Mouse (Mus musculus) midbrain, postnatal 0 days (tissue): ENCODE data around the gene Zfp708. TPM values are rescaled to one million over a fixed set of nuclear protein-coding genes. Genes with fewer than 3 reads are reported as not detected.
A peak's percentile ranks its signal among the peaks of the same experiment; 100 is the strongest.

ENCODE experiments used
- ATAC-seq: fragments of 200-750 bp; cut with Nextera tagmentation; 2 replicates; pipeline ENCODE4 v1.8.0; 2017; ENCODE audit warnings: moderate number of reproducible peaks, mild to moderate bottlenecking, moderate TSS enrichment, moderate library complexity; ENCODE audit not compliant: low FRiP score
- DNase-seq: peaks from one replicate; pipeline ENCODE4 v3.0.0-alpha.2; 2015; ENCODE audit warnings: low spot score
- H3K27ac ChIP-seq: fragments of 300-500 bp; sonication (generic); 2 replicates; pipeline ENCODE4 v1.5.1; 2014; ENCODE audit warnings: low read depth, mild to moderate bottlenecking, low read length, mixed read lengths
- H3K27me3 ChIP-seq: fragments of 300-500 bp; sonication (generic); 2 replicates; pipeline ENCODE4 v1.6.1; 2014; ENCODE audit warnings: low read length, control low read depth, mixed read lengths; ENCODE audit not compliant: insufficient read depth
- H3K36me3 ChIP-seq: fragments of 300-500 bp; sonication (generic); 2 replicates; pipeline ENCODE4 v1.6.1; 2014; ENCODE audit warnings: low read length, control low read depth, mixed read lengths; ENCODE audit not compliant: insufficient read depth
- H3K4me1 ChIP-seq: fragments of 300-500 bp; sonication (generic); 2 replicates; pipeline ENCODE4 v1.6.1; 2014; ENCODE audit warnings: mild to moderate bottlenecking, control low read depth, antibody characterized with exemption, low read length, mixed read lengths; ENCODE audit not compliant: insufficient read depth
- H3K4me2 ChIP-seq: fragments of 300-500 bp; sonication (generic); 2 replicates; pipeline ENCODE4 v1.6.1; 2014; ENCODE audit warnings: low read depth, mild to moderate bottlenecking, low read length, mixed read lengths; ENCODE audit not compliant: poor library complexity, severe bottlenecking
- H3K4me3 ChIP-seq: fragments of 300-500 bp; sonication (generic); 2 replicates; pipeline ENCODE4 v1.5.1; 2014; ENCODE audit warnings: low read depth, mild to moderate bottlenecking, low read length, moderate library complexity
- H3K9ac ChIP-seq: fragments of 300-500 bp; sonication (generic); replicated peaks from 2 replicates; pipeline ENCODE4 v1.6.1; 2014; ENCODE audit warnings: mild to moderate bottlenecking, low read length, moderate library complexity, mixed read lengths; ENCODE audit not compliant: poor library complexity, severe bottlenecking
- H3K9me3 ChIP-seq: fragments of 300-500 bp; sonication (generic); 2 replicates; pipeline ENCODE4 v1.6.1; 2016; ENCODE audit warnings: low read length, control low read depth
- CTCF ChIP-seq: IDR thresholded peaks from 2 replicates; pipeline ENCODE4 v1.5.1; 2016; ENCODE audit warnings: antibody characterized with exemption, mild to moderate bottlenecking
- WGBS: fragments of 180-500 bp; shearing (Covaris S2); extraction: QIAGEN DNeasy Blood & Tissue Kit; methylation state at CpG from one replicate; pipeline ENCODE4 v1.1.7; 2014; 5-methylcytosine and 5-hydroxymethylcytosine counted together
- polyA plus RNA-seq: library from polyadenylated mRNA; unstranded; fragments of >200 nt; fragmentation: Nextera tagmentation; extraction: Ambion mirVana; gene quantifications from 2 replicates; pipeline ENCODE4 v1.2.1, GENCODE M21; 2015
- total RNA-seq: library from RNA; depleted of rRNA; stranded (reverse); fragments of >200 nt; gene quantifications from 2 replicates; pipeline ENCODE4 v1.2.3, GENCODE M21; 2014

Gene Zfp708
- total and polyA plus RNA-seq, 2 experiments from 2014 or later, result 4.3 to 5.4 TPM

GRCm38 (mm10) chr13:67081946-67082345 is 15.8 kb downstream of the Zfp708 start:
- 75% methylated on average over 1 of the region's 1 CpGs for WGBS

GRCm38 (mm10) chr13:67081142-67081713 is 16.5 kb downstream of the Zfp708 start:
- Histone ChIP-seq H3K36me3 (0 out of 2 replicates have a peak, but pooled peaks cover 9% of the 10 kb centered on the region), H3K4me1 (no peaks in the 10 kb centered on the region), H3K9ac (peak overlapping the region; percentile 64), H3K9me3 (no peaks in the 10 kb centered on the region), H3K4me2 (peak overlapping the region; percentile 75), H3K4me3 (peak overlapping the region; percentile 71), H3K27ac (peak overlapping the region; percentile 77), H3K27me3 (no peaks in the 10 kb centered on the region)
- peak; percentile 90 for DNase-seq
- TF ChIP-seq CTCF, result no peak
- under 1% methylated on average over 24 of the region's 24 CpGs for WGBS
- ATAC-seq, result peak; percentile 97

More at GRCm38 (mm10) chr13:67081946-67082345, 15.8 kb downstream of the Zfp708 start:
- Histone ChIP-seq H3K4me3 (peak overlapping the region; percentile 71), H3K4me1 (no peaks in the 10 kb centered on the region), H3K9ac (peak overlapping the region; percentile 40; the same call in 1 of the 2 replicates), H3K4me2 (peak overlapping the region; percentile 75), H3K27me3 (no peaks in the 10 kb centered on the region), H3K9me3 (no peaks in the 10 kb centered on the region), H3K27ac (peak overlapping the region; percentile 77), H3K36me3 (0 out of 2 replicates have a peak, but pooled peaks cover 6% of the 10 kb centered on the region)
- DNase-seq (no peak), ATAC-seq (peak; percentile 18; the same call in 1 of the 2 replicates)
- no peak for TF ChIP-seq CTCF

- no peak overlapping the region for H3K27ac ChIP-seq
- ATAC-seq, result no peak
- H3K36me3 ChIP-seq, result peaks cover 26% of the 10 kb centered on the region
- no peak for TF ChIP-seq CTCF
- no peak overlapping the region for H3K9ac ChIP-seq
- no peak overlapping the region for H3K4me2 ChIP-seq
- H3K9me3 ChIP-seq, result 0 out of 2 replicates have a peak, but pooled peaks cover 5% of the 10 kb centered on the region
- H3K4me3 ChIP-seq, result no peak overlapping the region
- no peak for DNase-seq
- 96% methylated on average over 2 of the region's 2 CpGs for WGBS
- H3K27me3 ChIP-seq, result no peaks in the 10 kb centered on the region
- no peaks in the 10 kb centered on the region for H3K4me1 ChIP-seq
Observed at GRCm38 (mm10) chr13:67077244-67077643, 20.5 kb downstream of the Zfp708 start.

- Histone ChIP-seq H3K9me3 (peaks cover 18% of the 10 kb centered on the region), H3K27ac (no peak overlapping the region), H3K4me3 (no peak overlapping the region), H3K4me2 (no peak overlapping the region), H3K27me3 (no peaks in the 10 kb centered on the region), H3K36me3 (peaks cover 41% of the 10 kb centered on the region), H3K9ac (no peak overlapping the region), H3K4me1 (no peaks in the 10 kb centered on the region)
- no peak for TF ChIP-seq CTCF
- DNase-seq (no peak), ATAC-seq (no peak)
- 100% methylated on average over 2 of the region's 2 CpGs for WGBS
Observed at GRCm38 (mm10) chr13:67072786-67073185, 25.0 kb downstream of the Zfp708 start.

- TF ChIP-seq CTCF, result no peak
- 88% methylated on average over 8 of the region's 8 CpGs for WGBS
- no peak overlapping the region for H3K4me2 ChIP-seq
- H3K27me3 ChIP-seq, result no peaks in the 10 kb centered on the region
- no peak overlapping the region for H3K4me3 ChIP-seq
- no peak overlapping the region for H3K9ac ChIP-seq
- H3K36me3 ChIP-seq, result peaks cover 8% of the 10 kb centered on the region
- no peaks in the 10 kb centered on the region for H3K4me1 ChIP-seq
- ATAC-seq (no peak), DNase-seq (no peak)
- H3K9me3 ChIP-seq, result peaks cover 8% of the 10 kb centered on the region
- H3K27ac ChIP-seq, result no peak overlapping the region
Observed at GRCm38 (mm10) chr13:67065386-67065785, 32.4 kb downstream of the Zfp708 start.

GRCm38 (mm10) chr13:67062427-67062826 is 35.3 kb downstream of the Zfp708 start:
- H3K9ac ChIP-seq, result no peak overlapping the region
- TF ChIP-seq CTCF, result no peak
- no peaks in the 10 kb centered on the region for H3K27me3 ChIP-seq
- H3K36me3 ChIP-seq, result no peaks in the 10 kb centered on the region
- no peak for DNase-seq
- H3K4me2 ChIP-seq, result no peak overlapping the region
- H3K4me1 ChIP-seq, result no peaks in the 10 kb centered on the region; the same call in 1 of the 2 replicates
- WGBS, result 55% methylated on average over 7 of the region's 7 CpGs
- H3K4me3 ChIP-seq, result no peak overlapping the region
- ATAC-seq, result no peak
- no peak overlapping the region for H3K27ac ChIP-seq
- 0 out of 2 replicates have a peak, but pooled peaks cover 3% of the 10 kb centered on the region for H3K9me3 ChIP-seq
